Mouse (Mus musculus): ENCODE measurements around the gene Stoml1.

GRCm38 (mm10) chr9:58255704-58256685 is 3.0 kb downstream of the Stoml1 start:
- TF ChIP-seq CTCF (IDR thresholded peaks at IDR 0.05 in 2 of 3, conservative IDR thresholded peaks at IDR 0.05 in 1 of 3; ENCODE audit: control insufficient read depth in 1 of 3, insufficient read depth in 1 of 3, low read depth in 2 of 3, low read length in 3 of 3, poor library complexity in 1 of 3, severe bottlenecking in 1 of 3) (no peak), POLR2A (IDR thresholded peaks at IDR 0.05; ENCODE audit: control insufficient read depth in 1 of 2, insufficient read depth in 1 of 2, low read depth in 1 of 2, low read length in 2 of 2, poor library complexity in 1 of 2) (no peak), MAZ (IDR thresholded peaks at IDR 0.05; ENCODE audit: low read depth, low read length) (no peak), MAX (IDR thresholded peaks at IDR 0.05; ENCODE audit: low read length) (no peak), NRF1 (IDR thresholded peaks at IDR 0.05; ENCODE audit: insufficient read depth, low read depth, low read length, poor library complexity, severe bottlenecking) (no peak), TBP (IDR thresholded peaks at IDR 0.05; ENCODE audit: low read depth, low read length) (no peak)

Data from MEL (cell line).